Mouse (Mus musculus) lung, adult 2 months (tissue): Measurements from ENCODE around the gene Zbtb37.

ENCODE experiments used
- CTCF ChIP-seq: fragments of 200-500 bp; IDR thresholded peaks from 2 replicates; pipeline ENCODE4 v1.5.1; 2011; ENCODE audit warnings: mild to moderate bottlenecking, low read length, control low read depth; ENCODE audit not compliant: insufficient read depth
- POLR2A ChIP-seq: fragments of 200-500 bp; IDR thresholded peaks from 2 replicates; pipeline ENCODE4 v1.6.1; 2011; ENCODE audit warnings: low read depth, mild to moderate bottlenecking, control low read depth, low read length, borderline replicate concordance; ENCODE audit errors: extremely low read depth

DNA sequence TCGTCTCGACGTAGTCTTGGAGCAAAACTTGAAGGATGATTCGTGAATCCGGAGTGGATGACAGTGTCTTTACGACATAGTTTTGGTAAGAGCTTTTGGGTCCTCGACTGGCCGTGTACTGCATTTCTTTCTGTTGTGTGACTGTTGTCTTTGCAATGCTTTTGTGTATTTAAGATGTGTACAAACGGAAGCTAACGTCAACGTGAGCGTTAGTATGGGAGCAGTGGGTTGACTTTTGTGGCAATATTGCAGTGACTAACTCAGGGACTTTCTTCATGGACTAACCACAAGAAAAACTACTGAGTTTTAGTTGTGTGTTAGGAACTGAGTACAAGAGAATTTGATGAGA lies 36.6 kb upstream of the Zbtb37 start:
- TF ChIP-seq CTCF (no peak), POLR2A (no peak)
